Mouse (Mus musculus): ENCODE results near the gene Tpt1.

The Tpt1 gene

DNA sequence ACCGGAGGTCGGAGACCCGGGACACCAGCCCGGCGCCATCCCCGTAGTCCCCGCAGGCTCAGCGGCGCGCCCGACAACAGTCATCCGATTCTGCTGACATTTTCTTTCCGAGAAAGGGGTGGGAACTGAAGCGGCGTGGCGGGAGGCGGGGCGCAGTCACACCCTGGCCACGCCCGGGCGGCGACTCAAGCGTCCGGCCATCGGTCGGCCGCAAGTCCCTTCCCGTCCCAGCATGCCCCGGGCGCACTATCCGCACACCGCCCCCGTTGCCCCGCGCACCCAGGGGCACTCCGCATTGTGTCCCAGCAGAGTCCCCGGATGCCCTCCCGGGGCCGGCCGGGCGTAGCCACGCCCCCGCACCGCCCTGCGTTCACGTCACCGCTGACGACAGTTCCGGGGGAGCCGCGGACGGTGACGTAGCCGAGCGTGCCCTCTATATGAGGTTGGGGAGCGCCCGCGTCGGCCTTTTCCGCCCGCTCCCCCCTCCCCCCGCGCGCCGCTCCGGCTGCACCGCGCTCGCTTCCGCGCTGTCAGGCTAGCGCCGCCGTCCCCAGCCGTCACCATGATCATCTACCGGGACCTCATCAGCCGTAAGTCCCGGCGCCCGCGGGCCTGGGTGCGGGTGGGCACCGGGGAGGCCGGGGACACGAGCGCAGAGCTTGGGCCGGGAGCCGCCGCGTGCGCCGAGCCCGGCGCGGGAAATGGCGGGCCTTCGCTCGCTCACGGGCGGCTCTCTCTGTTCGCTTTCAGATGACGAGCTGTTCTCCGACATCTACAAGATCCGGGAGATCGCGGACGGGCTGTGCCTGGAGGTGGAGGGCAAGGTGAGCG, at the start of gene Tpt1:
TSS of gene Tpt1 (plus strand) at position 227 of the 831 bp plus-strand sequence.
- peak; percentile 97 for DNase-seq (ENCODE audit: low read depth)

DNA sequence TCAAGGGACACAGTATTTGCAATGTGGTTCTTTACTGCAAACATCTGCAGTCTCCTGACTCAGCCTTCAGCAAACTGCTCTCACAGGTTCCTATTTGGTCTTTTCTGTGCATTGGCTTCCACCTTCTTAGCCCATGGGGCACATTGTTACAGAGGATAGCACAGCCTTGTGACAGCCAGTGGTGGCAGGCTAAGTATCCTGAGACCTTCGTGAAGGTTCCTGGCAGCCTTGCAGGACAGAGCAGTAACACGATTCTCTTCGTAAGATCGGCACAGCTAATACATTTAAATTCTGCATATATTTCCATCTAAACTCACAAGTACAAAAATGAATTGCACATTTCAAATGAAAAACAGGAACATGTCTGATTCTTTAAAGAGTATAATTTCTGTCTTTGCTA, 49.0 kb upstream of the Tpt1 start:
- no peak for DNase-seq (ENCODE audit: low read depth)

DNA sequence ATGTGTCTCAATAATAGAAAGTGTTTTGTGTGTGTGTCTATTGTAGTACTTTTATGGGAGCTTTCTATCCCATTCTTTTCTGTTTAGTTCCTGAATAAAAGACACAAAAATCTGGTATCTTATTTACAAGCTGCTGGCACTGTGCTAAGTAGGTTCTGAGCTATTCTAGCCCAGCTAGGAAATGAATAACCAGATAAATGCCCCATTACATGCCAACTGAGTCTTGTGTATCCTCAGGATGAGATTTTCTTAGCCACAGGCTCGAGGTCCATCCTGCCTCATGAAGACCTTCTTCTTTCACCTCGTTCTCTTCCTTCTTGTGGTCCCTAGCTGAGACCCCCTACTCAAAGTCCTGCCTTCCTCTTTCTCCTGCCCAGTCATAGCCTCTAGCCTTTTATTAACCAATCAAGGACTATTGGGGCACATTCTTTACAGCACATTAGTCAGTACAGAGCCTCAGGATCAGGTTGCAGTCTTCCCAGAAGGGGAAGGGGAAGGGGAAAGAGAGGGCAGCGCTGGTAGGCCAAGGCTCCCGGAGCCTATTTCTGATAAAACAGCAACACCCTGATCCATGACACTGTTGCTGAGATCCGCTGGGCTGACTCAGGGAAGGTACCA, 47.0 kb upstream of the Tpt1 start:
- peak; percentile 88 for DNase-seq (ENCODE audit: low read depth)

DNA sequence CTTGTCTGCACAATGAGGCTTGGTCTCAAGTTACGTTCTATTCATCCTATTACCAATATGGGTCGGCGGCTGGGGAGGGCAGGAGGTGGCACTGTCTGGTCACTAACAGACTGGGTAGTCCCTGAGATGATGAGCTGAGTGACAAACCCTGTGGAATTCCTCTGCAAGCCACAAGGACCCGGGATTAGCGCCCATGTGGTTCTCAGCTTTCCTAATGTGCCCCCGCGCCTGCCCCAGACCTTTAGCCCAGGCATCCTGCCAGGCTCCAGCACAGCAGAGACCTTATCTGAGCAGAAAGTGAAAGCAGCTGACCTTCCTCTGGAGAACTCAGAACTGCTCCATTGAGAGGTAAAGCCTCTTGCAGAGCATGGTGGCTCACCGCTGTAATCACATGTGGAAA, 37.1 kb upstream of the Tpt1 start:
- peak; percentile 81 for DNase-seq (ENCODE audit: low read depth)

DNA sequence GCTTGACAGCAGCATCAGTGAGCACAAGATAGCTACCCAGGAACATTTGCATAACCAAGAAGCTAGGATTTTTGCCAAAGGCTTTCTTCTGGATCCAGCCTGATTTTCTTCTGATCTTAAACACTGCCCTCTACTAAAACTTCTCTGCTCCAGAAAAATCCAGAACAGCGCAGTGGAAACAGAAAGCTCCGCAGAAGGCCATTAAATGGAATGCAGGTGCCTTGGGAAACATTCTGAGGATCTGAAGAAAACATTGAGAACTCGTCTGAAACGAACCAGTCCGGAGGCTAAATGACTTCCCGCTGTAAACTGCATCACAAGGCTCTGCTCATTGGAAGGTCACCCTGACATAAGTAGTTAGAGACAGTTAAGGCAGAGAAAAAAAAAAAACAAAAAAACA, 35.0 kb upstream of the Tpt1 start:
- DNase-seq (ENCODE audit: low read depth): no peak

DNA sequence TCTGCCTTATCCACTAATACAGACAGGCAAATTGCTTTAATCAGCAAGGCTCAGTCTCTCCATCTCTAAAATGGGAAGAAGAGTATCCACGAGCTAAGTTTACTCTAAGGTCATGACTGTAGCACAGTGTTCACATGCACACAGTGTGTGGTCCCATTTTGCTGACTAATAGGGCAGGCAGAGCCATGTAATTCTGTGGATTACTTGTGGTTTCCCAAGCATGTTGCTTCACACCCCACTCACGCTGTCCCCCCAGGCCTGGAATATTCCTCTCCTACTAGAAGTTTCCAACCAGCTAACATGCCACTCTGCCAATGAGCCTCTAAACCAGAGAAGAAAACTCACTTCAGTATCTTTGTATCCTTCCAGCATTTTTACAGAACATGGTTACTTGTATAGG, 26.4 kb upstream of the Tpt1 start:
- peak; percentile 72 for DNase-seq (ENCODE audit: low read depth)

DNA sequence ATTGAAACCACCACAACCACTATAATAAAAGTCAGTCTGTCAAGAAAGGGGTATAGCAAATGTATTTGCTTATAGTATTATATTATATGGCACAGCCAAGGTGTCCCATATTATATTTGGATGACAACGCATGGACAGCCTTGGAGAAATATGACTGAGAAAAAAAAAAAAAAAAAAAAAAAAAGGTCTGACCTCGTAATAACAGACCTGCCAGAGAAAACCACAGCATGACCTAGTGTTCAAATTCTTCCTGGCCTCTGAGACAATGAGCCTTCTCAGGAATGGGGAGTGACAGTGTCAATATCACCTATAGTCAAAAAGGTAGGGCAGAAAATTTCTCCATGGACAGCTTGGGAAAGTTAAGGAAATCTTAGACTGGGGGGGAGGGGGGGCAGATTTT, 25.6 kb upstream of the Tpt1 start:
- no peak for DNase-seq (ENCODE audit: low read depth)

DNA sequence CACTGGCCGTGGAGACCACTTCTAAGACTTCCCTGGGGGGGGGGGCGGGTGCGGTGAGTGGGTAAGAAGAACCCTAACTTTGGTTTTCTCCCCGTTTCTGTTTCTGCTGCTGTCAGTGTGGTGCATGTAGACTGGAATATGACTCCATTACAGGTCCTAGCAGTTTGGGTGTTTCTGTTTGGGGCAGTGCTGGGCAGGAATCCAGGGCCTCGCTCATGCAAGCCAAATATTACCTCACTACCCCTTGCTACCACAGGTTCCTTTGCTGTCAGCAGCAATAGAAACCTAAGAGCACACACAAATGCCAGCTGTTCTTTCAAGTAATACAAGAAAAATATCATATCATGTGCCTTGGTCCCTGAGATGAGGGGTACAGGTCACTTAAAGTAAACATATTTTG, 24.9 kb upstream of the Tpt1 start:
- DNase-seq (ENCODE audit: low read depth): peak; percentile 95

DNA sequence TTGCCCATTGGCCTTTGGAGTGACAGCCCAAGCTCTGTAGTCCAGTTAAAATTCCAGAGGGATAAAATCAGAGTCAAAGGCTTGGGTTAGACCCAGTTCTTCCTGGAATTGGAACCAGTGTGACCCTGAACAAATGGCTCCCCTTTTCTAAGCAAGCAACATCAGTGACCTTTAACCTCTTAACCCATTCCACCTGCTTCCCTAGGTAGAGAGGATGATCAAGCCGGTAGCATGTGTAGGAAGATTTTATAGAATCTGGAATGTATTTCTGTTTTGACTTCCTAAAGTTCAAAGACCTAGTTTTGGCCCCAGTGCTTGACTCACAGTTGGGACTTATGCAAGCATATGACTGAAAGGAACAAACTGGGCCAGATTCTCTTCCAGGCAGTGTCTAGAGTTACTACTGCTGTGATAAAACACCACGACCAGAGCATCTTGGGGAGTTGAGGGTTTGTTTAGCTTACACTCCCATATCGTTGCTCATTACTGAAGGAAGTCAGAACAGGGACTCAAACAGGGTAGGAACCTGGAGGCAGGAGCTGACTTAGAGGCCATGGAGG, 18.0 kb upstream of the Tpt1 start:
- peak; percentile 43 for DNase-seq (ENCODE audit: low read depth)

DNA sequence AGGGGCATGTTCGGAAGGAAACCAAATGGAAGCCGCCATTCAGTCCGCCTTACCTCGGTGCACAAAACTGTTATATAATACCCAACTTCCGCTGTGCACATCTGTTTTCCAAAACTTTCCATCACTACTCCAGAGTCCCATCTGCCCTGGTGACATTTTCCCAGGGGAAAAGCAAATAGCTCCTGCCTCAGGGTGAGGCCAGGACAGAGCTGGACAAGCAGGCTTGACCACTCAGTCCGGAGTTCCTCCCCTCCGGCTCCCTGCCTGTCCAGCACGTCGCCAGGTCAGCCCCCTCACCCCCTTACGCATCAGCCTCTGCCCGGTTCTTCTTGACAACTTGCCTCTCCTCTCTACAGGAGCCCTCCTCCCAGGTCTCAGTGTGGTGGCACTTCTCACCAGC, 16.7 kb upstream of the Tpt1 start:
- no peak for DNase-seq (ENCODE audit: low read depth)

DNA sequence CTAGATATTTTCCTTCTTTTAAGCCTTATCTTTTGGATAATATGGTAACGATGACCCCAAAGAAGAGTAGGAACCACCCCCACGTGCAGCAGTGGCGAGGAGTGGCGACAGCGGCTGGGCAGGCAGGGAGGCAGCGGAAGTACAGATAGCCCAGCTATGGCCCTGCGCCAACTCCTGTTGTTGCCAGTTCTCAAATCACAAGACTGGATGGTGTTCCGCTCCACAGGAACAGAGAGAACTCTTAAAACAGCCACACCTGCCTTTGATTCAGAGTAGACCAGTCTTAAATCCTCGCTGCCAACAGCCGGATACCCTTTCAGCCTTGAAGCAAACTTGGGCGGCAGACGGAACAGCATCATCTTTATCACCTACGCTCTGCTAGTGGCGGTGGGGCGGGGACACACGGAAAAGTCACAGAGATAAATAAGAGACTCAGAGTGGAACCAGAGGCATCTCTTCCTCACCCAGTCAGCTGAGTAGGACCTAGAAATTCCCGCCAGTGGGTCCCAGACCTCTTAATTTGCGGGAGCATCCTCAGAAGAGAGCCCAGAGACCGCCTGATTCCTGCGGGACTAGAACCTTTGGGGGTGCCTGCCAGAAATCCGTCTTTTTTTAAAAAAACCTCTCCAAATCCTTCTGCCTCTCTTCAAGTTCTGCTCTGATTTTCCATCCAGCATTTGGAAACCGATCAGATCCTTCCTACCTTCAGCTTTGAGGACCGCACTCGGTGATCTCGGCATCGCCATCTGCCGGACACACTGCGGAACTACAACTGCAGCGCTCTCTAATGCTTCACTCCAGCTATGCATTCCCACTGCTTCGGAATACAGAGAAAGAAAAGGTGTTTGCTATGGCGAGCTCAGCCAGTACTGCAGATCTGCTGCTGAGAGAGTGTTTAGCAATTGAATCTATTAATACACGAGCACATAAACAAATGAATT, 15.8 kb upstream of the Tpt1 start:
- DNase-seq (ENCODE audit: low read depth): peak; percentile 95

DNA sequence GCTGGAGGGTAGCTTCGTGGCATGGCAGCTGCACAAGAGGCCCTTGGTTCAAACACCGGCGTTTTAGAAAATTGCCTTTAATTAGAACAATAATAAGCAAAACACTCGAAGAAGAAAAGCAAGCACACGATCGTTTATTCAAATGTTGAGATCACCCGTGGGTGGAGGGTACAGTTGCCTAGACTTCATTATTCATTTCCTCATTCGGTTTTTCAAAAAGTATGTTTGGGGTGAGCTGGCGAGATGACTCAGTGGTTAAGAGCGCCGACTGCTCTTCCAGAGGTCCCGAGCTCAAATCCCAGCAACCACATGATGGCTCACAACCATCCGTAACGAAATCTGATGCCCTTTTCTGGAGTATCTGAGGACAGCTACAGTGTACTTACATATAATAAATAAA, 15.1 kb upstream of the Tpt1 start:
- DNase-seq (ENCODE audit: low read depth): peak; percentile 79

DNA sequence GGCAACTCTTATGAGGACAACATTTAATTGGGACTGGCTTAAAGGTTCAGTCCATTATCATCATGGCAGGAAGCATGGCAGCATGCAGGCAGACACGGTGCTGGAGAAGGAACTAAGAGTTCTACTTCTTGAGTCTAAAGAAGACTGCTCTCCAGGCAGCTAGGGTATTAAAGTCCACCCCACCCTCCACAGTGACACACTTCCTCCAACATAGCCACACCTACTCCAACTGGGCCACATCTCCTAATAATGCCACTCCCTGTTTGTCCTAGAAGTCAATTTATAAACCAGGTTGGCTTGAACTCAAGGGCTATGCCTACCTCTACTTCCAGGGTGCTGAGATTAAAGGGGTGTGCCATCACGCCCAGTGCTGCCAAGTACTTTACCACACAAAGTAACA, 12.9 kb upstream of the Tpt1 start:
- DNase-seq (ENCODE audit: low read depth): no peak

DNA sequence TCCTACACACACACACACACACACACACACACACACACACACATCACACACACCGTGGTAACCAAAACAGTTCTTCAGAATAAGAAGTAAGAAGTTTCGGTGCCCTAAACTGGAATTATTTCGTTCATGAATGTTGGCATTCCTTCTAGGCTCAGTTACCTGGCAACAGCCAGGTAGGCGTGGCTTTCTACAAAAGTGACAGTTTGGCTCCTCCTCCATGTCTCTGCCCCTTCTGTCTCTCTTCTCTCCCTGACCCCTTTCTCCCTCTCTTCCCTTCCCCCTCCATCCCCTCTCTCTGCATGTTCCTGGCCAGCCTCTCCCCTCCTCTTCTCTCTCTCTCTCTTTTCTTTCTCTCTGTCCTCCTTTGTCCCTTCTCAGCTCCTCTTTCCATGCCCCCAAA, 11.9 kb upstream of the Tpt1 start:
- peak; percentile 41 for DNase-seq (ENCODE audit: low read depth)

DNA sequence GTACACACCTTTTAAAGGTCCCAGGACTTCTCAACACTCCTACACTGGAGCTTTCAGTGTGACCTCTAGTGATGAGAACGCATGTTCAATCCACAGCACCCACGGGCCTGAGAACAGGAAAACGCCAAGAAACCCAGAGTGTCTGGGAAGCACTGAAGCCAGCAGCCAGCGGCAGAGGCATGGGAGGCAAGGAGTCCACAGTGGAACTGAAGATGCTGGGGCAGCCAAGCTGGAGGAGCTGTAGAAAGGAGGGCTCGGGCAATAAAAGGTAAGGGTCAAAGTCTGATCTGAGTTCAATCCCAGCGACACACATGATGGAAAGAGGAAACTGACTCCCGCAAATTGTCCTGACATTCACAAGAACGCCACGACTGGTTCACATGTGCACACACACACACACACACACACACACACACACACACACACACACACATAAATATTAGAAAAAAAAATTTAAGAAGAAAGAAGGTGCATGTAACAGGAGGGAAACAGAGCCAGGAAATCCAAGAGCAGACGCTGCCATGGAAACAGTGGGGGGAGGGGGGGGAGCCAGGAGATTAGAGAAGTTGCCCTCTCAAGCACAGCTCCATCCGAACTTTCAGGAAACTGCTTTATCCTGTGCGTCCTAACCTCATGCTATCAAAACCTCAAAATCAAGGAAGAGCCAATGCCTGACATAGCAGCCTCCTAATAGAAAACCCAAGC, 11.2 kb upstream of the Tpt1 start:
- no peak for DNase-seq (ENCODE audit: low read depth)

DNA sequence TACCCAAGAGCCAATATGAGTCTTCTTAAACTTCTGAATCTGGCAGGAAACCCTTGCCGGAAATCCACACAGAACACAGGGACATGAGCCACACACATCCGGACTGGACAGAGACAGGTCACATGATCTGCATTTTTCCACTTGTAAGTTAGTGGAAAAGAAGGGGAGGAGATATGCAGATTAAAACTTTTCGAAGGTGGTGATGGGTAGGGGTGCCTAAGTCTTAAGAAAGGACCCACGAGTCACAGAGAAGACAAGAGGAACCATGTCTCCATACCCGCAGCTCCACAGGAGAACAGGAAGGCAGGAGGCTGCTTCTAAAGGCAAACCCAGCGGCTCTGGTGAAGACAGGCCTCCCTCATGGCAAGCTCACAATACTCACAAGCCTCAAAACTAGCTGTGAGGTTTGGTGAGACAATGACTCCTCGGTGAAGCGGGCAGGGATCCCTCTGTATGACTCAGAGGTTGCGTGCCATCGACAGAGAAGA, 10.6 kb upstream of the Tpt1 start:
- DNase-seq (ENCODE audit: low read depth): peak; percentile 86

DNA sequence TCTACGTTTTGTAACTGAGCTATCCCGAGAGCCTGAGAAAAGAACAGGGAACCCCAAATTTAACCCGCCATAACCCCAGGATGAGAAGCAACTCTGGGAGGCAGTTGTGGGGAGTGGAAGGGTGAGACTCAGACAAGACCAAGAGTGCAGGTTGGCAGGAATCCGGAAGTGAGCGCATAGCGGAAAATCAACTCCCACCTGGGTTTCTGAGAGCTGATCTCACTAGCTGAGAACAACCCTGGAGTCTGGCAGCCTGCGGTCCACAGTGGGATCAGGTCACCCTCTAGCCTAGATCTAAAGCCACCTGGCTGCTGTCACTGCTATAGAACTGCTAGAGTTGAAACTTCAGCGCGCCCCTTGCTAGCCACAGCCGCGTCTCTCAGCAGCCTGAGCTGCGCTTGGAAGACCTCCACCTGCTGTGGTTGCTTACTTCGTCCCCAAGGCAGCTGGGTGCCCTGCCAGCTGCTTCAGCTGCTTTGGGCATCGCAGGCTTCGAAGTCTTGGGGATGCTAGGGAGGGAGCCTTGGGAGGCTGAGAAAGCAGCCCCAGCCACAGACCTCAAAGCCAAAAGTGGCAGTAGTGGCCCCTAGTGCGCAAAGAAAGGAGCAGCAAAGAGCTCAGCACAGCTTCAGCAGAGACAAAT, 10.0 kb upstream of the Tpt1 start:
- DNase-seq (ENCODE audit: low read depth): peak; percentile 73

DNA sequence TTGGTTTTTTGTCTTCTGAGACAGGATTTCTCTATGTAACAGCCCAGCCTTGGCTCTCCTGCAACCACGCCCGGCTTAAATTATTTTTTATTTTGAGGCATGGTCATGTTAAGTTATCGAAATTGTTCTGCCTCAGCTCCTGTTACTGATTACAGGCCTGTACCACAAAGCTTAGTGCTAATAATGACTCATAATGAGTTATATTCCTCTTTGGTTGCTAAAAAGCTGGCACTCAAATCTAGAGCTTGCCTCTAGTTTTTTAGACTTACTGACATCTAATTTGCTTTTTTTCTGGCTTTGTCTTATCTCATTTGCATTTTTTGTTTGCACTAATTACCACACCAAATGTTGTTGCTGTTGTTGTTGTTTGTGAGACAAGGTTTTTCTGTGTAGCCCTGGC, 8.3 kb upstream of the Tpt1 start:
- no peak for DNase-seq (ENCODE audit: low read depth)

DNA sequence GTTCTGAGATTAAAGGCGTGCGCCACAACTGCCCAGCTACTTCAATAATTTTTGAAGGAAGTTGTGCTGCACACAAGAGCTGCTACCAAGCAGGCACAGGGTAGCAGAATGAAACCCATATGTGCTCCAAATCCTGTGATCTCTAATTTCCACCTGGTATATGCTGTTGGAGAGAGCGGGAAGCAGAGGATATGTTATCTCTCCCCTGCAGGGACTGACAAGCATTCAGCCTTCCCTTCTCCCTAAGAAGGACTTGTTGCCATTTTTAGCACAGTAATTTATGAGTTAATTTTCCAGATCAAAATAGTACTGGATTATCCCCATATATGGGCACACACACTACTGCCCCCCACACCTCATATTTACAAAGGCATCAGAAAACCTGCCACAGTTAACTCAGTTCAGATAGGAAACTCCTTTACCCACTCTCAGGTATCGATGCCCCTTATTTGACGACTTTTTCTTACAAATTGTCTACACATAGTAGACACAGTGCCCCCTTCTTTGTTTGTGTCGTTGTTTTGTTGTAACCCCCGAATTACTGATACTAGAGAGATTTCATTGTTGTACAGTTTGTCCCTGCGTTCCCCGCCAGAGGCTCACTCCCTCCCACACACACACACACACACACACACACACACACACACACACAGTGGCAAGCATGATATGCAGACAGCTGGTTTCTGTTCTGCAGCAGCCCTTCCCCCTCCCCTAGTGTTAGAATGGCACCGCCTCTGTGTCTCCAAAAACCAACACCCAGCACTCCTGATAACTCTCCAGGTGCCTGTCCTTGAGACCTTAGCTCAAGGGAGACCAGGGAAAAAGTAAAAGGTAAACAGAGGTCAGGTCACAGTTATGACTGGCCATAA, 7.6 kb upstream of the Tpt1 start:
- DNase-seq (ENCODE audit: low read depth): no peak

DNA sequence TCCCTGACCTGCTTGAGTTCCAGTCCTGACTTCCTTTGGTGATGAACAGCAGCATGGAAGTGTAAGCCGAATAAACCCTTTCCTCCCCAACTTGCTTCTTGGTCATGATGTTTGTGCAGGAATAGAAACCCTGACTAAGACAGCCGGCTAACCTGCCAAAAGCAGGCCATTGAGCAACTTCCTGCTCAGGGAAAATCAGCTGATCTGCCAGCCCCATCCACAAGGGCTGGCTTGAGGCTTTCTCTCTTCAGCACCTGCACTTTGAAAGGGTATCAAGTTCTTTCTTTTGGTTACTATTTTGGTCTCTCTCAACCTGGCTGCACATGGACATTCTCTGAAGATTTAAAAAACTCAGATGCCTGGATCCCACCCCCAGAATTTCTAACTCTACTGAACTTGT, 3.1 kb upstream of the Tpt1 start:
- DNase-seq (ENCODE audit: low read depth): peak; percentile 54

All from NIH3T3 (cell line).